Mouse (Mus musculus) spleen, adult 12 weeks (tissue): ENCODE results near the gene Unk.
"Not testable (repeated sequence)": the region's sequence is repeated elsewhere in the genome, so short reads cannot be mapped to it uniquely, and the experiment has no call there.

Experiments used
- DNase-seq: peaks from one replicate; pipeline ENCODE4 v3.0.0; 2022; ENCODE audit warnings: low spot score

The Unk gene

GRCm38 (mm10) chr11:116088741-116089394 lies 58.7 kb downstream of the Unk start:
- no peak for DNase-seq

DNA sequence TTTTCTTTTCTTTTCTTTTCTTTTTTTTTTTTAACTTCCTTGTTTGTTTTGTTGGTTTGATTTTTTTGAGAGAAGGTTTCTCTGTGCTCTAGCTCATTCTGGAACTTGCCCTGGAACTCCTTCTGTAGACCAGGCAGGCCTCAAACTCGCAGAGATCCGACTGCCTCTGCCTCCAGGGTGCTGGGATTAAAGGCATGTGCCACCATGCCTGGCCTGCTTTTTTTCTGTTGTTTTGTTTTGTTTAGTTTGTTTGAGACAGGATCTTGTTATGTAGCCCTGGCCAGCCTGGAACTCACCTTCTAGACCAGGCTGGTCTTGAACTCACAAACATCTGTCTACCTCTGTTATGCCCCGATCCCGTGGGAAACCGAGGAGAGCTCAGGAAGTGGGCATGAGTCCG lies 59.4 kb downstream of the Unk start:
- no peak for DNase-seq

DNA sequence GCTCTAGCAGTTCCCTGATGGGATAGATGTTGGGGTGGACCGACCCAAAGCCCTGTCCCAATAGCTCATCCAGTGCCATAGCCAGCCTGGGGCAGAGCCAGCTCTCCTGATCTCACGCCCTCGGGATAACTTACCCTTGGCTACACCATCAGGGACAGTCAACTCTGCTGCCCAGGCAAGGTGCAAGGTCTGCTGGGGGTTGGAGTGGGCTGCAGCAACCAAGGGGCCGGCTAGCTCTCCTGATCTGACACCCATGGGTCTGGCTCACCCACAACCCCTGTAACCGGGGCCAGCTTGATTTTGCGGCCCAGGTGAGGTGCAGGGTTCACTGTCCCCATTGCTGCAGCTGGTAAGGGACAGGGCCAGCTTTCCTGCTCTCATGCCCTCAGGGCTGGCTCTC lies 61.5 kb downstream of the Unk start:
- DNase-seq: no peak

DNA sequence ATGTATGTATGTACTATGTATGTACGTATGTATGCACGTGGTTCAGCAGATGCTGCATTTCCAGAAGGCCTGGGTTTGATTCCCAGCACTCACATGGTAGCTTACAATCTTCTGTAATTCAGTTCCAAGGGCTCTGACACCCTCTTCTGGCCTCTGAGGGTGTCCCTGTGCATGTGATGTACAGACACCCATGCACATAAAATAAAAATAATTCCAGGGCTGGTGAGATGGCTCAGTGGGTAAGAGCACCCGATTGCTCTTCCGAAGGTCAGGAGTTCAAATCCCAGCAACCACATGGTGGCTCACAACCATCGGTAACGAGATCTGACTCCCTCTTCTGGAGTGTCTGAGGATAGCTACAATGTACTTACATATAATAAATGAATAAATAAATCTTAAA lies 62.8 kb downstream of the Unk start:
- not testable (repeated sequence) for DNase-seq

- no peak for DNase-seq
Observed at GRCm38 (mm10) chr11:116093771-116094565, 63.8 kb downstream of the Unk start.

DNA sequence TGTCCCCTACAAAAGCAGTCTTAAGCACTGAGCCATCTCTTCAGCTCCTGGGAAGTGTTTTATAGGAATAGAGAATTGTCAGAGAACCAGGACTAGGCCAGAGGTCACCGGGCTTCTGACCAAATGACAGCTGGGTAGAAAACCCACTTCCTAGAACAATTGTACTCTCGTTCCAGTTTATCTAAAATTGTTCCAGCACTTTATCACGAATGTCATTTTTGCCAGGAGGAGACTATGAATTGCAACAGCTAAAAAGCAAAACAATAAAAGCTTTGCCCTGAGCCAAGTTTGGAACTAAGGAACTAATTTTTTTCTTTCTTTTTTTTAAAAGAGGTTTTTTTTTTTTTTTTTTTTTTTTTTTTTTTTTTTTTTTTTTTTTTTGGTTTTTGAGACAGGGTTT lies 65.5 kb downstream of the Unk start:
- no peak for DNase-seq

- no peak for DNase-seq
Observed at GRCm38 (mm10) chr11:116096213-116097108, 66.3 kb downstream of the Unk start.

DNA sequence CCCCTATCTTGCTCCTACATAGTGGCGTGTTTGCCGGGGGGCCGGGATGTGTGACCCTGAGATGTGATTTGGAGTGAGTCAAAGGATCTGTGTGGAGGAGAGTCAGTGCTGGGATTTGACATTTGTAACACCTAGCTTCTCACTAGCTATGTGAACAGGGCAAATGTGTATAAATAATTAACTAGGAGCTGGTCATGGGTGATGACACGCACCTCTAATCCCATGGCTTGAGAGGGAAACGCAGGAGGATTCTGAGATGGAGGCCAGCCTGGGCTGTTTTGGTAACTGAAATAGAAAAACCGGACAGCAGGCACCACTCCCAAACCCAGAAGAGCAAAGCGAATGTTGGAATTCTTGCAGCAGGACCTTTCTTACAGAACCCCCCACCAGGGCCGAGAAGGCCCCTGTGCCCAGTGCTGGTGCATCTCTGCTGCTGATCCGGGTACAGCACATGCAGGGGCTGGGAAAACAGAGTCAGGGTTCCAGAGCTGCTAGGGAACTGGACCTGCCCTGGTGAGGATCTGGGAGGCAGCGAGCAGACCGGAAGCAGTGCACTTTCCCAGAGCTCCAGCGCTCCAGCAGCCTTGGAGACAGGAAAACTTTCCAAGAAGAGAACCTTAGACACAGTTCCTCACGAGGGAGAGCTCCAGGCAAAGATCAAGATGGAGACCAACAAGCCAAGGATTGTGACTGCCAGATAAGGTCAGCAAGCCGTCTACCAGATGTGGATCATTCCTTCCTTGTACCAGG lies 68.8 kb downstream of the Unk start:
- no peak for DNase-seq

GRCm38 (mm10) chr11:116099462-116099861 lies 69.3 kb downstream of the Unk start:
- no peak for DNase-seq

GRCm38 (mm10) chr11:116100385-116100784 lies 70.3 kb downstream of the Unk start:
- no peak for DNase-seq

- no peak for DNase-seq
Observed at GRCm38 (mm10) chr11:116100839-116101238, 70.7 kb downstream of the Unk start.

DNA sequence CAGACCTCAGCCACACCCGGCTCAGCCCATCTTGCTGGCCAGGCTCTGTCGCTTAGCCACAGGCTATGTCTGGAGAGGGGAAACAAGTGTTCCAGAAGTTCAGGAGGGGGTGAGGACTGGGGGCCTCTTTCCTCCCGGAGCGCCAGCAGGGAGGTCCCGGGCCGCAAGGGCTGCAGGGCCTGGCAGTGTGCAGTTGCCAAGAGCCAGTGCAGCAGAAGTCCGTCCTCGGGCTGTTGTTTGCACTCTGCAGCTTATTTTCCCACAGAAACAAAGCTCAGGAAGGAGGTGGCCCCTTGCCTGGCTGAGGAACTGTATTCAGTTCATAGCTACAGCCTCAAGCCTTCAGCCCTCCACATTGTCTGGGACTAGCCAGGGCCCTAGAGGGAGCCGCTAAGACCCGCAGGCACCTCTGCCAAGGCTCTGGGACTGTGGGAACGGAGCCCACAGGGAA lies 71.8 kb downstream of the Unk start:
- DNase-seq: no peak

- no peak for DNase-seq
Observed at GRCm38 (mm10) chr11:116102472-116102871, 72.3 kb downstream of the Unk start.

DNA sequence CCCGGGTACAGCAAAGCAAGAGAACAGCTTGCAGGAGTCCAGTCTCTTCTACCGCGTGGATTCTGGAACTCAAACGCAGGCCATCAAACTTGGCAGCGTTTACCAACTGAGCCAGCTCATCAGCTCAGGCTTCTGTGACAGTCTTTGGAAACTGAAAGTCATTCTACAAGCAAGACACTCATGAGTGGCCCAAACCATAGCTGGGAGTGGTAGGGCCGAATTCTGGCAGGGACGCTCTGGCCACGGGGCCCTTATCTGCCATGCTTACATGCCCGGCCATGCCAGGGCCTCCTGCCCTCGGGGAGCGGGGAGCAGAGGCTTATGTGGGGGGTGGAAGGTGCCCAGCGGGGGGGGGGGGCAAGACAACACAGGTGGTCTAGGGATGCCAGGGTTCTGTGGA lies 73.5 kb downstream of the Unk start:
- no peak for DNase-seq

DNA sequence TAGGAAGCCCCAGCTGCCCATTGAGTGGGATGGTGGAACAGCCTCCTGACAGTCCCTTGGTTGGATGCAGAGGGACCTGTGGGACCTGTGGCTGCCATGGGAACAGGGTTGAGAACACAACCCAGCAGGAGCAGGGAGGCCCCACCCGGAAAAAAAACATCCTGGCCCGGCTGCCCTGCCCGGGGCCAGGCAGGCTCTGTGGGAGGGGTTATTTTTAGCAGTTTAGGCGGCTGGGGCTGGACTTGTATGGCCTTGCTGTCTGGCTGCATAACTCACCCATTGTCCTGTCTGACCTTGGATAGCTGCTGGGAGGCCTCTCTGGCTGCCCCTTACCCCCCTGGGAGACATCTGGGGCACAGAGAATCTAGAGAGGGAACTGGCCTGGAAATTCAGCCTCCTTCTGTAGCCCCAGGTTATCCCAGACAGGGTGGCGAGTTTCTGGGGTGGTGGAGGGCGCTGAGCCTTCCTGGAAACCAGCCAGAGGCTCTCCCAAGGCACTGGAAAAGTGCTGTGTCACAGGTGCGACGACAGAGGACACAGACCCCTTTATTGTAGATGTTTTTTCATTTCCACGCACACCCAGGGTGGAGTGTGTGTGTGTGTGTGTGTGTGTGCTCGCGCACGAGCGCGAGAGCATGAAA lies 74.0 kb downstream of the Unk start:
- DNase-seq: no peak

- no peak for DNase-seq
Observed at GRCm38 (mm10) chr11:116105065-116105464, 74.9 kb downstream of the Unk start.

GRCm38 (mm10) chr11:116106154-116106962 lies 76.2 kb downstream of the Unk start:
- DNase-seq: no peak

GRCm38 (mm10) chr11:116106963-116107776 lies 77.0 kb downstream of the Unk start:
- no peak for DNase-seq

GRCm38 (mm10) chr11:116107777-116108285 lies 77.7 kb downstream of the Unk start:
- no peak for DNase-seq
